Mouse (Mus musculus): ENCODE results near the gene Birc2.

DNA sequence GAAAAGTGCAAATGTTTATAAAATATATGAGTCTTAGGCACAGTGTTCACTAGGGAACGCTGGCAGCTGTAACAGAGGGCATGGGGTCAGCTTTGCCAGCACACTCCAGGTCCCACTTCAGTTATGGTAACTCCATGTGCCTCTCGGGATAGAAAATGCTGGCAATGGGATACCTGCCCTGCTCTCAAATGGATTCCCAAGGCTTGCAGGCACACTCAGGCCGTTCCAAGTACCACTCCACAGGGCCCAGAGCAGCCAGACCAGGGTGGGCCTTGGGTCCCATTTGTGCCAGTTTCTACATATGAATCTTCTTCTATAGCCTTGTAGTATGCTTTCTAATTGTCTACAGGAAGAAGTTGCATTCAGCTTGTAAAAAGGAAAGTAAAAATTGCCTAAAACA lies 51.5 kb downstream of the Birc2 start:
- no peak for TF ChIP-seq TBP (IDR thresholded peaks at IDR 0.05; ENCODE audit: low read depth, low read length)
- no peak for TF ChIP-seq POLR2A (IDR thresholded peaks at IDR 0.05; ENCODE audit: control insufficient read depth in 1 of 2, insufficient read depth in 1 of 2, low read depth in 1 of 2, low read length in 2 of 2, poor library complexity in 1 of 2)
- TF ChIP-seq TCF12 (IDR thresholded peaks at IDR 0.05; ENCODE audit: low read depth, low read length): no peak
- TF ChIP-seq ETS1 (IDR thresholded peaks at IDR 0.05; ENCODE audit: low read depth, low read length): no peak
- TF ChIP-seq CTCF (IDR thresholded peaks at IDR 0.05 in 2 of 3, conservative IDR thresholded peaks at IDR 0.05 in 1 of 3; ENCODE audit: control insufficient read depth in 1 of 3, insufficient read depth in 1 of 3, low read depth in 2 of 3, low read length in 3 of 3, poor library complexity in 1 of 3, severe bottlenecking in 1 of 3): no peak
- TF ChIP-seq USF2 (IDR thresholded peaks at IDR 0.05; ENCODE audit: borderline replicate concordance in 1 of 2, insufficient read depth in 1 of 2, low read depth in 1 of 2, low read length in 2 of 2): no peak
- TF ChIP-seq MAX (IDR thresholded peaks at IDR 0.05; ENCODE audit: low read length): no peak
- no peak for TF ChIP-seq NRF1 (IDR thresholded peaks at IDR 0.05; ENCODE audit: insufficient read depth, low read depth, low read length, poor library complexity, severe bottlenecking)
- no peak for TF ChIP-seq NELFE (IDR thresholded peaks at IDR 0.05; ENCODE audit: low read depth, low read length)
- no peak for TF ChIP-seq CHD1 (IDR thresholded peaks at IDR 0.05; ENCODE audit: low read depth, low read length)
- TF ChIP-seq ZNF384 (IDR thresholded peaks at IDR 0.05; ENCODE audit: low read depth, low read length): no peak
- no peak for TF ChIP-seq MAZ (IDR thresholded peaks at IDR 0.05; ENCODE audit: low read depth, low read length)
- TF ChIP-seq ZC3H11A (IDR thresholded peaks at IDR 0.05; ENCODE audit: low read depth, low read length): no peak
- no peak for TF ChIP-seq MYC (IDR thresholded peaks at IDR 0.05; ENCODE audit: low read depth, low read length)
